Mouse (Mus musculus) brain, embryonic 18.5 days (tissue): Measurements from ENCODE around the gene Wrap73.

Experiments
- DNase-seq: peaks from one replicate; pipeline ENCODE4 v3.0.0-alpha.2; 2012; ENCODE audit warnings: low read depth, low spot score

Wrap73 gene

DNA sequence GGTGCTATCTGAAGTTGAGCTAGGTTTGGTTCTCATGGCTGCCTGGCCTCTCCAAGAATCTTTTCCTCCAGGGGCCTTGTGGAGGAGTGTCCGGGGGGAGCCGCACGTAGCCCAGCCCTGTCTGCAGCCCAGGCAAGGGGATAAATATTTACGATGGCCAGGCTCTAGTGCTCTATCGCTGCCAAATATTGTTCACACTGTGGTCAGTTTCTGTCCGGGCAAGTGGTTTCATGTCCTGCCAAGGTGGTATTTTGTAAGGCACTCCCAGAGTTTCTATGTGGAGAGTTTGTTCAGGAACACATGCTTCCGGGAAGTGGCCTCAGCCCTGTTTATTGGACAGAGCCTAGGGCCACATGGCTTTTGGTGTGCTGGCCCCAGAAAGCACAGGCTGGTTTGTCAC, 38.8 kb downstream of the Wrap73 start:
- no peak for DNase-seq

DNA sequence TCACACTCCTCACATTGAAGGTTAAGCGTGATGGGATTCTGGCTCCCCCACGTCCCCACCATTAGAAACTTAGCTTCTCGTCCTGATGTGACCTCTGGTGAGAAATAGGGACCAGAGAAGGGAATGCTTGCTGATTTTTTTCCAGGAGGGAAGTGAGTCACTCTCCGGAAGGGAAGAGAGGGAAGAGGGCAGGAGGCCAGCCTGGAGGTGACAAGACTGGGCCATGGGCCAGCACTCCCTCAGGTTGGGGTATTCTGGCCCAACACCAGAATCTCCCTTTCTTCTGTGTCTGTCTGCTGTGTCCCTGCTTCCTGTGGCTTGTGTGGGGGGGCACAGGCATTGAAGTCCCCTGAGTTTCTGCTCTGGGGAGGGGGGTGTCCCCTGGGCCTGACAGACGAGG, 41.4 kb downstream of the Wrap73 start:
- DNase-seq, result no peak

DNA sequence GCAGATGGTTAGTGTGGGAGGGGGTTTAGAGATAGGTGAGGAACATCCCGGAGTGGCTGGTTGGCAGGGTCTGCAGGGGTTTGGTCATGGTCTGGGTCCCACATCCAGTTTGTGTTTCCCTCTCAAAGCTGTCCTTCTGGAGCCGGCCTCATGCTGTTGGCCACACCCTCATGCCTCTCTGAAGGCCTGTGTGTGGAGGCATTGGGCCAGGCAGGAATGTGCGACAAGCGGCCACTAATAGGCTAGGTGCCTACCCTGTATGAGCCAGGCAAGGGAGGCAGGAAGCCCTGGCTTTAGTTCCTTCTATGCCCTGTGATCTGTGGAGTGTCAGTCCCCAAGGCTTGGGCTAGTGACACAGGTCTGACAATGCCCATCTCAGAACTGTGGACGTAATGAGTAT, 42.8 kb downstream of the Wrap73 start:
- no peak for DNase-seq

DNA sequence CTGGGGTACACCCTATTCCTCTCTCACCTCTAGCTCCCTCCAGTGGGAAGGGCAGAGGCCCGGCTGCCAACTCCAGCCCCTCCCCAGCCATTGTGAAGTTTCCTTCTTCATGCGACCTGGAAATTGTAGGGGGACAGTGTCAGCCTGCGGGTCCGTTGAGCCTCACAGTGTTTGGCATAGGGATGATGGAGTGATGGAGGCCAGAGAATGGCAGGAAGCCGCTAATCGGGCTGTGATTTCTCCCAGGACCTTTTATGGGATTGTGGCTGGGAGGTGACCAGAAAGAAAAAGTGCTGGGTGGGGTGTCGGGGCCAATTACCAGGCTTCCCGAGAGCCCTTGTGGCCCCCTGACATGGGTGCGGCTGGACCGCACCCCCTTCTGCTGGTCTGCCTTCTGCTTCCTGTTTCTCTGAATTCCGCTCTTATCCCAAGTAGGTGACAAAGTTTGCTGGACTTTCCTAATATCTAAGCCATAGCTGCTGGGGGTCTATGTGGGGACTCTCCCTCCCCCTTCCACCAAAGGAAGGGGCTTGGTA, 43.9 kb downstream of the Wrap73 start:
- no peak for DNase-seq

DNA sequence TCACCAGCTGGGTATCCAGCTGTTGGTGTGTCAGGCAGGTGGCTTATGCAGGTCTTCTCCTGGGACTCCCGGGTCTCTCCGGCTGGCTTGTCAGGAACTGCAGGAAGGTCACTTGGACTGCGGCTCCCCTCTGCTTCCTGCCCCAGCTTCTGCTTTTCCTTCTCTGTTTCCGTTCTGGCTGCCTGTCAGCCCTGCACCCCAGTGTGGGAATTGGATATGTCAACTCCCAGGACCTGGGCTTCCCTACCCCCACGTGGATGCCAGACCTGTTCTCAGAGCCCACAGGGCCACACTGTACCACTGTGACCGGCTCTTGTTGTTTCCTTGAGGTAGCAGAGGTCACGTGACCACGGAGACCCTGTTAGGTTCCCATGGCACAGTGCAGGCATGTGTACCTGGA, 46.8 kb downstream of the Wrap73 start:
- no peak for DNase-seq

DNA sequence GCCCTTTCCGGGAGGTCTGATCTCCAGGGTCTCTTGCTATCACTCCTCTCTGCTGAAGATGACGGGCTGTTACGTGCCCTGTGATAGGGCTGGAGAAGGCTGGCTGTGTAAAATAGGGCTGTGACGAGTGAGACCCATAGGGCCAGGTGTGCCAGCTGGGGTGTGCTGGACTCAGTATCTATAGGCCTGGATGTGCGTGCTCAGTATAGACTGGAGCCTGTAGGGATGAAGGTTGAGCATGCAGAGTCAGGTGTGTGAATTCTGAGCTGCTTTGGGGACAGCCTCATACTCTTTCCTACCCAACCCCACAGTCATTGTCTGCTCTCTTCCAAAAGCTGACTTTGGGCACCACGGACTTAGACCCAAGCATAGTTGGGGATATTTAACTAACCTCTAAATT, 55.8 kb downstream of the Wrap73 start:
- DNase-seq, result no peak

DNA sequence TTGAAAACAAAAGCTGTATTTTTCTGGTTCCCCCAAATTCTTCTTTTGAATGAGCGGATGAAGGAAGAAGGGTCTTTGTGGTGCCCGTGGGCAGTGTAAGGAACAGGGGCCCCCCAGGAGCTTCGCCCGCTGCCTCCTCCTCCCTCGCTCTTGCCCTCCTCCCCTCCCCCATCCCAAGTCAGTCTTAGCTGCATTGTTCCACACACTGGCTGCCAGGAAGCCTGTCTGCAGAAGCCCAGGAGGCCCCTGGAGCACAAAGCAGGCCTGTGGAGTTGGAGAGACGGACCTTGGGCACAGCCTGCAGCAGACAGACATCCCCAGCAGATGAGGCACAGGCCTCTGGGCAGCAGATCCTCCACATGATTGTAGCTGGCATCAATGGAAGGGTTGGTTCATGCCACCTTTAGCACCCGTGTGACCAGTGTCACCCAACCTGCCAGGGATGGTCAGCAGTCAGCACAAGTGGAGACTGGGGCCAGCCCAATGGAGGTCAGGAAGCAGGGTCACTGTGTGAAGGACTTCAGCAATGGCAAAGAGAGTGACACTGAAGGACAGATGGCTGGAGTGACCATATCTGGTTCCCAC, 56.3 kb downstream of the Wrap73 start:
- no peak for DNase-seq

DNA sequence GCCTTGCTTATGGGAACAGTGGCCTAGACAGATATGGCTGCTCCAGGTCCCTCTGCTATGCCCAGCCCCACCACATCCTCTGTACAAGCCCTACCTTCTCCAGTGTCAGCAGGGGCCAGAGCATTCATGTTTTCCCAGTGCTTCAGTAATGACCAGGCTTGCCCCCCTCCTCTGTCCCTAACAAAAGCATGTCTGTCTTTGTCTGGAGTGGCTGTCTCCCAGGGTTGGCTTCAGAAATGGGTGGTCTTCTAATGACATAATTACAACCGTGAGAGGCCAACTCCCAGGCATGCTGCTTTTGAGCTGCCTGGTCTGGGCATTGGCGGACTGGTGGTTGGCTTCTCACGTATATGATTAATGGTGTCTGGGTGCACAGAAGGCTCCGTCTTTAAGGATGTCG, 59.3 kb downstream of the Wrap73 start:
- DNase-seq, result no peak

DNA sequence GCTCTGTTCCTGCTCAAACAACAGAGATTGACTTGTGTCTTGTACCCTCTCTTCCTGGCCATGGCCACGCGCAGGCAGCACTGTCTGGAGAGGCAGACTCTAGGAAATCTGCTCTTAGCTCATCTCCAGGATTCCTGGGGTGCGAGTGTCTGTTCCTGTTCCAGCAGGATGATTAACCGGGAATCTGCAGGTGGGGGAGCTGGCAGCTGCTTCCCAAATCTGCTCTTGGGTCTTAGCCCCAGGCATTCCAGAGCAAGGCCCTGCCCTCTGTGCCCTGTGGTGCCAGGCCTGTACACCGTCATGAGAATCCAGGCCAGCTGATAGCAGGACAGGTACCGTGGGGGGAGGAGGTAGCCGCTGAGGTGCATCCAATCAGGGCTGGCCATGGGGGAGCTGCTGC, 62.4 kb downstream of the Wrap73 start:
- no peak for DNase-seq

DNA sequence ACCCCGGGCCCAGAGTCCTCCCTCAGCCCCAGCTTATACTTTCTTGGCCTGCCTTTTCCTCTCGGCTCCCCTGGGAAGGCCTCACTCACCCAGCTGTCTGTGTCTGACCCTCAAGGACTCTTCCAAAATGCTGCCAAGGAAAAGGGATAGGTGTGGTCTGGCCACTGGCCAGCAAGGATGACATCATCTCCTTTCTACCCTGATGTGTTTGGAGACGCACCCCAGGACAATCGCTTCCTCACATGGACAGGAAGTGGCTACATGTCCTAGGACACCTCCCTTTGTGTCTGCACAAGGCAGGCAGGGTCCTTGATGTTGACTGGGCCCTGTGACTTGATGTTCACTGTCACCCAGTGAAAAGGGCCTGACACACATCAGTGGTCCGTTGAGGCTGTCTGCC, 63.2 kb downstream of the Wrap73 start:
- DNase-seq, result no peak

DNA sequence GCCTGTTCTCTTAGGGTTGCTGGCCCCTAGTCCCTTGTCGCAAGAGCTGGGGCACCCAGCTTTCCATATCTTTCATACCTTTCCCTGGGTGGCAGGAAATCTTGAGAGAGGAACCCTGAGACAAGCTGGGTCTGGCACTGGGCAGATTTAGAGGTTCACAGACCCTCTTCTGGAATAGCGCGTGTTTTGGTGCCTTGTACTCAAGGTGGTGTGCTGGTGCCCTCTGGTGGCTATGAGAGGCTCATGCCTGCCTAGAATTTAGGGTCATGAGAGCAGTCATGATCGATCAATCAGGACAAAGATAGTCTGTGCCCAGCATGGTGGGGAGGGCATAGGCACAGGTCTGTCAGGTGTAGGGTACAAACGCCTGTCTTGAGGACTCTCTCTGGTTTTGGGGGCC, 65.1 kb downstream of the Wrap73 start:
- peak; percentile 30 for DNase-seq

DNA sequence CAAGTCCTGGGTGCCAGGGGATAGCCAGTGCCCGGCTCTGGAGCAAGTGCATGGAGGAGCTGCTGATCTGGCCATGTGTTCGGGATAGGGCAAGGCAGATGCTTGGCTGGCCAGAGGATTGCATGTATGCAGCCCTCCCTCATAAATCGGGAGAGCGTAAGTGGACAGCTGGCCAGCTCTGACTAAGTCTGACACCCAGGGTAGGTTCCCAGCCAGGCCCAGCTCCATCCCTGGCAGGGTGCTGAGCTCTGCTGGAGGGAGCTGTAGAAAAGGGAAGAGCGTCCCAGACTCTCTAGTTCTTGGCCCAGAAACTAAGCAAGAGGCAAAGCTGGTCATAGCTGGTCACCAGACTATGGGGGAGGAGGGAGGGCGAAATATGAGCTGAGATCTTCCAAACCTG, 66.9 kb downstream of the Wrap73 start:
- no peak for DNase-seq

DNA sequence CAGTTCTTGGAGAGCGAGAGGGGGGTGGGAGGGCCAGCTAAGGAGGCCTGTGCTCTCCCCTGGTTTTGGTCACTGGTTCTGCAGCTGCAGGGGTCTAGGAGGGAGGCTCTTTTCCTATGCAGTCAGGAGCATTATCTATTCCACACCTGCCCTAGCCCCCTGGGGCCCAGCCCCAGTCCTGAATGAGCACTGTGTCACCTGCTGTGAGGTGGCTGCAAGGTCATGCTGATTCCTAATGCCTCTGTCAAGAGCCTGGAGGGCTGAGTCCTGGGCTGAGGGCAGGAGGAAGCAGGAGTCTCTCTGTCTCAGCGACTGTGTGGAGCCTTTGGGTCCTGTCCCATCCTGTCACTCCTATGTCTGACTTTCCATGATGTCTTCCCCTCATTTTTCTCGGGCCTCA, 67.7 kb downstream of the Wrap73 start:
- no peak for DNase-seq

DNA sequence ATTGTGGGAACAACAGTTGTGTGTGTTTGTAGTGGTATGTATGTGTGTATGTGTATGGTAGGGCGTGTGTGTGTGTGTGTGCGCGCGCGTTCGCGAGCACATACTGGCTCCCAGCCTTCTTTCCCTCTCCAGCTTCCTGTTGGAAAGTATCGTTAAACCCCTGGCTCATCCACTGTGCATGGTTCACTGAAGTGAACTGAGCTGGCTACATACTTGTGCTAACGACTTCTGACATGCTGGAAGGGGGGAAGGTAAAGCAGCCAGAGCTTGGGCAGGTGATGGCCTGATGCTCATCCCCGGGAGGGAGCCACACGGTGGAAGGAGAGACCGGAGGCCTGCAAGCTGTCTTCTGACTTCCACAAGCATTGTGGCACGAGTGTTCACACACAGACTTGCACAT, 69.3 kb downstream of the Wrap73 start:
- no peak for DNase-seq

DNA sequence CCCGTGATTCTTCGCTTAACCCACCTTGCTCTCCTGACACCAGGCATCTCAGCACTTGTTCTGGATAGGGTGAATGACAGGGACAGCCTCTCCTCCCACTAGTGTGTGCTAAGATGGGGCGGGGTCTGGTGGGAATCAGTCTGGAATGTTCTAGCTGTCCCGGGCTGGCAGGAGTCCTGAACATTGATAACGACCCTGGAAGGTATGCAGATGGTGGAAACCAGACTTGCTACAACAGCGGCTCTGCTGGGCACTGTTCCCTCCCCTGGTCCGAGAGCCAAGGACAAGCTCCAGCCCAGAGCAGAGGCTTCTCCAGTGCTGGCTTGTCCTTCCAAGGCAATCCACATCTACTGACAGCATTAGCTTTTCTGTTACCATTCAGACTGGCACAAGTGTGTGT, 71.4 kb downstream of the Wrap73 start:
- no peak for DNase-seq

DNA sequence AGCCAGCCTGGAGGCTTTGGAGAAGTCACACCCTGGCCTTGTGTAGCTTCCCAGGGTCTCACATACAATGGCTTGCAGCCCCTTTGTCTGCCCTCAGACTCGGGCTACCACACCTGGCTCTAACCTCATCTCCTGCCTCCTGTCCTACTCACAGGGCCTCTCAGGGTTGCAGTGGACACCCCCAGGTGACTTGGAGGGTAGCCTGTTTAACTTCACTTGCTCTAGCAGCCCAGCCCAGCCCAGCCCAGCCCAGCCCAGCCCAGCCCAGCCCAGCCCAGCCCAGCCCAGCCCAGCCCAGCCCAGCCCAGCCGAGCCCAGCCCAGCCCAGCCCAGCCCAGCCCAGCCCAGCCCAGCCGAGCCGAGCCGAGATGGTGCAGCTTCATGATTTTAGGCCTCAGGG, 71.9 kb downstream of the Wrap73 start:
- DNase-seq, result no peak
